Mouse (Mus musculus): ENCODE measurements around the gene Ppfibp2. TPM values are rescaled to one million over a fixed set of nuclear protein-coding genes. Genes with fewer than 3 reads are reported as not detected.

Gene Ppfibp2
- polyA plus RNA-seq, 1 experiment = 0.01 TPM

- Histone ChIP-seq H3K4me1 (ENCODE audit: control insufficient read depth) (no peaks in the 10 kb centered on the region), H3K9me3 (ENCODE audit: control insufficient read depth, low read length) (no peaks in the 10 kb centered on the region), H3K36me3 (ENCODE audit: control insufficient read depth) (no peaks in the 10 kb centered on the region), H3K4me3 (replicated peaks) (no peak overlapping the region), H3K27me3 (ENCODE audit: control insufficient read depth) (peaks cover 7% of the 10 kb centered on the region)
- TF ChIP-seq GATA1 (IDR thresholded peaks at IDR 0.05; ENCODE audit: low read length) (no peak), TAL1 (IDR thresholded peaks at IDR 0.05; ENCODE audit: low read length) (no peak)
Observed at GRCm38 (mm10) chr7:107665586-107666261, 70.7 kb downstream of the Ppfibp2 start.

- no peak overlapping the region for H3K4me3 ChIP-seq (replicated peaks)
- H3K4me1 ChIP-seq (ENCODE audit: control insufficient read depth) = no peaks in the 10 kb centered on the region
- no peaks in the 10 kb centered on the region for H3K9me3 ChIP-seq (ENCODE audit: control insufficient read depth, low read length)
- H3K27me3 ChIP-seq (ENCODE audit: control insufficient read depth) = peaks cover 7% of the 10 kb centered on the region
- TF ChIP-seq TAL1 (IDR thresholded peaks at IDR 0.05; ENCODE audit: low read length) (no peak), GATA1 (IDR thresholded peaks at IDR 0.05; ENCODE audit: low read length) (no peak)
- no peaks in the 10 kb centered on the region for H3K36me3 ChIP-seq (ENCODE audit: control insufficient read depth)
Observed at GRCm38 (mm10) chr7:107666262-107666902, 71.4 kb downstream of the Ppfibp2 start.

GRCm38 (mm10) chr7:107668514-107668913, 73.5 kb downstream of the Ppfibp2 start:
- no peaks in the 10 kb centered on the region for H3K4me1 ChIP-seq (ENCODE audit: control insufficient read depth)
- TF ChIP-seq TAL1 (IDR thresholded peaks at IDR 0.05; ENCODE audit: low read length) (no peak), GATA1 (IDR thresholded peaks at IDR 0.05; ENCODE audit: low read length) (no peak)
- no peaks in the 10 kb centered on the region for H3K9me3 ChIP-seq (ENCODE audit: control insufficient read depth, low read length)
- no peaks in the 10 kb centered on the region for H3K36me3 ChIP-seq (ENCODE audit: control insufficient read depth)
- peaks cover 7% of the 10 kb centered on the region for H3K27me3 ChIP-seq (ENCODE audit: control insufficient read depth)
- H3K4me3 ChIP-seq (replicated peaks) = no peak overlapping the region

GRCm38 (mm10) chr7:107675224-107675623, 80.2 kb downstream of the Ppfibp2 start:
- no peaks in the 10 kb centered on the region for H3K4me1 ChIP-seq (ENCODE audit: control insufficient read depth)
- TF ChIP-seq TAL1 (IDR thresholded peaks at IDR 0.05; ENCODE audit: low read length) (no peak), GATA1 (IDR thresholded peaks at IDR 0.05; ENCODE audit: low read length) (no peak)
- H3K4me3 ChIP-seq (replicated peaks) = no peak overlapping the region

GRCm38 (mm10) chr7:107680151-107680852, 85.3 kb downstream of the Ppfibp2 start:
- H3K4me1 ChIP-seq (ENCODE audit: control insufficient read depth) = no peaks in the 10 kb centered on the region
- no peaks in the 10 kb centered on the region for H3K27me3 ChIP-seq (ENCODE audit: control insufficient read depth)
- no peaks in the 10 kb centered on the region for H3K9me3 ChIP-seq (ENCODE audit: control insufficient read depth, low read length)
- no peak for TF ChIP-seq TAL1 (IDR thresholded peaks at IDR 0.05; ENCODE audit: low read length)
- no peak for TF ChIP-seq GATA1 (IDR thresholded peaks at IDR 0.05; ENCODE audit: low read length)
- H3K36me3 ChIP-seq (ENCODE audit: control insufficient read depth) = no peaks in the 10 kb centered on the region
- H3K4me3 ChIP-seq (replicated peaks) = no peak overlapping the region

More at GRCm38 (mm10) chr7:107675224-107675623, 80.2 kb downstream of the Ppfibp2 start:
- Histone ChIP-seq H3K27me3 (ENCODE audit: control insufficient read depth) (no peaks in the 10 kb centered on the region), H3K9me3 (ENCODE audit: control insufficient read depth, low read length) (no peaks in the 10 kb centered on the region), H3K36me3 (ENCODE audit: control insufficient read depth) (no peaks in the 10 kb centered on the region)

GRCm38 (mm10) chr7:107681306-107681705, 86.3 kb downstream of the Ppfibp2 start:
- no peak overlapping the region for H3K4me3 ChIP-seq (replicated peaks)
- no peaks in the 10 kb centered on the region for H3K27me3 ChIP-seq (ENCODE audit: control insufficient read depth)
- no peaks in the 10 kb centered on the region for H3K36me3 ChIP-seq (ENCODE audit: control insufficient read depth)
- no peak for TF ChIP-seq TAL1 (IDR thresholded peaks at IDR 0.05; ENCODE audit: low read length)
- no peak for TF ChIP-seq GATA1 (IDR thresholded peaks at IDR 0.05; ENCODE audit: low read length)
- H3K9me3 ChIP-seq (ENCODE audit: control insufficient read depth, low read length) = no peaks in the 10 kb centered on the region
- no peaks in the 10 kb centered on the region for H3K4me1 ChIP-seq (ENCODE audit: control insufficient read depth)

GRCm38 (mm10) chr7:107683162-107683561, 88.2 kb downstream of the Ppfibp2 start:
- TF ChIP-seq TAL1 (IDR thresholded peaks at IDR 0.05; ENCODE audit: low read length) (no peak), GATA1 (IDR thresholded peaks at IDR 0.05; ENCODE audit: low read length) (no peak)
- Histone ChIP-seq H3K36me3 (ENCODE audit: control insufficient read depth) (no peaks in the 10 kb centered on the region), H3K4me3 (replicated peaks) (no peak overlapping the region), H3K4me1 (ENCODE audit: control insufficient read depth) (no peaks in the 10 kb centered on the region), H3K27me3 (ENCODE audit: control insufficient read depth) (no peaks in the 10 kb centered on the region), H3K9me3 (ENCODE audit: control insufficient read depth, low read length) (no peaks in the 10 kb centered on the region)

GRCm38 (mm10) chr7:107683622-107684021, 88.6 kb downstream of the Ppfibp2 start:
- Histone ChIP-seq H3K4me3 (replicated peaks) (no peak overlapping the region), H3K4me1 (ENCODE audit: control insufficient read depth) (no peaks in the 10 kb centered on the region), H3K9me3 (ENCODE audit: control insufficient read depth, low read length) (no peaks in the 10 kb centered on the region), H3K27me3 (ENCODE audit: control insufficient read depth) (no peaks in the 10 kb centered on the region), H3K36me3 (ENCODE audit: control insufficient read depth) (no peaks in the 10 kb centered on the region)
- TF ChIP-seq GATA1 (IDR thresholded peaks at IDR 0.05; ENCODE audit: low read length) (no peak), TAL1 (IDR thresholded peaks at IDR 0.05; ENCODE audit: low read length) (no peak)

Measured in erythroblast, embryonic 14.5 days (primary cell).